Mouse (Mus musculus) heart, adult 2 months (tissue): ENCODE data around the gene Ctsg. TPM values are rescaled to one million over a fixed set of nuclear protein-coding genes. Genes with fewer than 3 reads are reported as not detected.
"Not testable (repeated sequence)": the region's sequence is repeated elsewhere in the genome, so short reads cannot be mapped to it uniquely, and the experiment has no call there.

Experiments used
- DNase-seq, 2 experiments: peaks; one replicate each; pipeline ENCODE4 v3.0.0; 2021
- H3K27ac ChIP-seq: fragments of 200-600 bp; 2 replicates; pipeline ENCODE4 v1.8.1; 2022
- H3K27me3 ChIP-seq: fragments of 200-500 bp; 2 replicates; pipeline ENCODE4 v1.6.1; 2012; ENCODE audit warnings: mild to moderate bottlenecking, low read length, inconsistent platforms, mixed read lengths; ENCODE audit not compliant: control insufficient read depth, insufficient read depth
- H3K36me3 ChIP-seq: fragments of 200-500 bp; 2 replicates; pipeline ENCODE4 v1.6.1; 2012; ENCODE audit warnings: low read length, inconsistent platforms; ENCODE audit not compliant: control insufficient read depth, insufficient read depth
- H3K4me1 ChIP-seq: fragments of 200-500 bp; 2 replicates; pipeline ENCODE4 v1.6.1; 2011; ENCODE audit warnings: low read length; ENCODE audit not compliant: control insufficient read depth, insufficient read depth
- H3K4me3 ChIP-seq: fragments of 200-600 bp; 2 replicates; pipeline ENCODE4 v1.8.1; 2022
- H3K79me2 ChIP-seq: fragments of 200-500 bp; replicated peaks from 2 replicates; pipeline ENCODE4 v1.6.1; 2012; ENCODE audit warnings: mild to moderate bottlenecking, inconsistent platforms, low read length, moderate library complexity, mixed read lengths; ENCODE audit not compliant: control insufficient read depth, insufficient read depth
- H3K9ac ChIP-seq: fragments of 200-500 bp; 2 replicates; pipeline ENCODE4 v1.6.1; 2012; ENCODE audit warnings: low read depth, mild to moderate bottlenecking, control low read depth, inconsistent platforms, low read length, mixed read lengths
- CTCF ChIP-seq: fragments of 200-600 bp; IDR thresholded peaks from 2 replicates; pipeline ENCODE4 v1.8.1; 2022; ENCODE audit warnings: antibody characterized with exemption, mild to moderate bottlenecking, moderate library complexity
- EP300 ChIP-seq: fragments of 200-500 bp; IDR thresholded peaks from 2 replicates; pipeline ENCODE4 v1.6.1; 2011; ENCODE audit warnings: low read depth, low read length, control low read depth; ENCODE audit not compliant: insufficient read depth
- POLR2A ChIP-seq: fragments of 200-500 bp; IDR thresholded peaks from 2 replicates; pipeline ENCODE4 v1.6.1; 2011; ENCODE audit warnings: mild to moderate bottlenecking, low read depth, low read length, control low read depth; ENCODE audit not compliant: insufficient read depth
- WGBS: fragments of 180-500 bp; shearing (Covaris S2); methylation state at CpG from one replicate; pipeline ENCODE4 v1.1.7; 2018; 5-methylcytosine and 5-hydroxymethylcytosine counted together
- intact Hi-C: fragments of 180-260 bp; cut with DNase I; formaldehyde crosslinking; loops from one replicate; pipeline ENCODE4 v1.15.1; 2025
- microRNA-seq, 2 experiments: library from miRNA; unstranded; fragments of <30 nt; microRNA quantifications; one replicate each; pipeline ENCODE4 v1.2.0; 2021
- polyA plus RNA-seq: library from polyadenylated mRNA; depleted of rRNA; stranded (reverse); fragments of >200 nt; gene quantifications from 2 replicates; pipeline ENCODE4 v1.2.3, GENCODE M21; 2012; rRNA removed
- total RNA-seq, 2 experiments: library from RNA; stranded (reverse); gene quantifications; 2 replicates each; pipeline ENCODE4 v1.2.3; 2021

The Ctsg gene
- total and polyA plus RNA-seq, 3 experiments, result not detected

DNA sequence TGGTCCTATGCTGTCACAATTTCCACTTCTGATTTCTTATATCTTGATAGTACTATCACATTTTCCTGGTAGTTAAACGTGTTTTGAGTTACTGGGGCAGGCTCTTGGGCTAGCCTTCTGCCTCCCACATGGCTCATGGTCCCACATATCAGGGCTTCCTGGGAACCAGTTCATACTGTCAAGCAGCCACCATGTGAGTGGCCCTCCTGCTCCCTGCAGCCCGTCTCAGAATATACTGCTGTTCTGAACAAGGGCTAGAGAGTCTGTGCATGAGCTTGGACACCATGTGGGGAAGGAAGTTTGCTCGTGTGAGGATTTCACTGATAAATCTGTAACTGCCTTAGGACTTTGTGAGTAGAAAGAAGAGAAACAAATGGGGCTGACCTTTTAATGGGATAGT lies 15.7 kb downstream of the Ctsg start:
- H3K36me3 ChIP-seq, result no peaks in the 10 kb centered on the region
- TF ChIP-seq POLR2A (no peak), EP300 (no peak), CTCF (no peak)
- no peak overlapping the region for H3K4me3 ChIP-seq
- H3K79me2 ChIP-seq, result no peaks in the 10 kb centered on the region
- WGBS, result 50% methylated on average over 3 of the region's 3 CpGs
- H3K27ac ChIP-seq, result no peak overlapping the region
- no peaks in the 10 kb centered on the region for H3K4me1 ChIP-seq
- H3K9ac ChIP-seq, result no peak overlapping the region
- intact Hi-C loops, result no loop called here
- no peak for DNase-seq
- H3K27me3 ChIP-seq, result no peaks in the 10 kb centered on the region

DNA sequence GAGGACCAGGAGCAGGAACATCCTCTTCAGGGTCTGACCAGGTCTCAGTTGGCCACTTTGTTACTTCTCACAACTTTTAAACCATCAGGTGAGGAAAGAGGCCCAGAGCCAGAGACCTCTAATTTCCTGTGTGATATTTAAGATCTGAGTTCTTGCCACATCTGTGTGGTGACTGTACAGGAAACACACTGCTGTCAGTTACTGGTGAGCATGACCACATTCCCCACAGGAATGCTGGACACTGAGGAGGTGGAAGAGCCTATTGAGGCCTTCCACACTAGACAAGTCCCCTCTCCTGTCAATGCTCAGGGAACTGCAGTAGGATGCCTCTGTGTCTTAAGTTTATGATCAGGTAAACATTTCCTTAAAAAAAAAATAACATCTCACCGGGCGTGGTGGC lies 17.2 kb downstream of the Ctsg start, which contains the start of gene Mcpt8:
Gene Mcpt8, minus strand, starts transcription at position 107 of the 400 bp plus-strand sequence.
- Histone ChIP-seq H3K36me3 (no peaks in the 10 kb centered on the region), H3K9ac (no peak within 1 kb of the TSS), H3K27me3 (no peaks in the 10 kb centered on the region), H3K79me2 (no peaks in the 10 kb centered on the region), H3K27ac (no peak within 1 kb of the TSS), H3K4me3 (no peak within 1 kb of the TSS), H3K4me1 (no peaks in the 10 kb centered on the region)
- no peak for DNase-seq
- TF ChIP-seq POLR2A, result no peak
- TF ChIP-seq CTCF, result no peak
- TF ChIP-seq EP300, result no peak
- WGBS, result 92% methylated on average over 2 of the region's 2 CpGs
- intact Hi-C loops, result no loop called here

DNA sequence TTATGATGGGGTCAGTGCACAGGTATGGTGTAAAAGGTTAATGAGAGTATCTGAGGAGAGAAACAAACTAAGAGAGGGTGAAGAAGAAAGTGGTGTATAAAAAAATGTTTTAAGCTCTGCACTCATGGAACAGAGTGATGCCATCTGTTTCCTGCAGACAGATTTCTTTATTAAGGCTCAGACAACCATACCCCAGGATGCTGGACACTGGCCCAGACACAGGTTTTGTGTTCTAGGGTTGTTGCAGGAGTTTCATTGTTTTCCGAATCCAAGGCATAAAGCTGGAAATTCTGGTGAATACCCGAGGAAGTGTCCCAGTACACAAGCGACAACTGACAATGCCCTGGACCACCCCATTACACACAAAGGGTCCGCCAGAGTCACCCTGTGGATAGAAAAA lies 20.4 kb downstream of the Ctsg start:
- no peaks in the 10 kb centered on the region for H3K4me1 ChIP-seq
- H3K36me3 ChIP-seq, result no peaks in the 10 kb centered on the region
- WGBS, result 60% methylated on average over 4 of the region's 4 CpGs
- intact Hi-C loops, result no loop called here
- no peak overlapping the region for H3K27ac ChIP-seq
- no peak overlapping the region for H3K4me3 ChIP-seq
- H3K27me3 ChIP-seq, result no peaks in the 10 kb centered on the region
- TF ChIP-seq EP300, result no peak
- TF ChIP-seq CTCF, result no peak
- no peak for TF ChIP-seq POLR2A
- H3K9ac ChIP-seq, result no peak overlapping the region
- no peaks in the 10 kb centered on the region for H3K79me2 ChIP-seq
- no peak for DNase-seq

DNA sequence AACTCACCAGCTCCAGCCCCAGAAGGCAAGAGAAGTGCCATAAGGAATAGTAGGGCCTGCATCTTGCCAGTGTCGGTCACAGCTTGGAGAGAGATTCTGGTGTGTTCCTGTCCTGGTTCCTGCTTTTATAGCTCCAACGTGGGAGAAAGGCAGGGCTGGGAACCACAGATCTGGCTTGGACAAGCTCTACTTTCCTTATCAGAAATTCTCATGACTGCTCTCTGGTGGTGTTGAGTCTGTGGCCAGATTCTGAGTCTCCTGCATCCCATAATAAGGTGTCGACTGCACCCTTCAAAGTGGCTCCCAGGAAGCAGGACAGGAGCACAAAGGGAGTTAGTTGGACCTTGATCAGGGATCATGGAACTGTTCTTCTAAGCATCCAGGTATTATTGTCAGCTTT lies 40.2 kb downstream of the Ctsg start, which contains the start of gene Mcpt4:
Gene Mcpt4, minus strand, starts transcription at position 101 of the 400 bp plus-strand sequence.
- WGBS, result 42% methylated on average over 3 of the region's 3 CpGs
- H3K79me2 ChIP-seq, H3K4me3 ChIP-seq, H3K9ac ChIP-seq, DNase-seq, H3K36me3 ChIP-seq, H3K27me3 ChIP-seq, H3K27ac ChIP-seq, H3K4me1 ChIP-seq, intact Hi-C loops: not testable (repeated sequence)

DNA sequence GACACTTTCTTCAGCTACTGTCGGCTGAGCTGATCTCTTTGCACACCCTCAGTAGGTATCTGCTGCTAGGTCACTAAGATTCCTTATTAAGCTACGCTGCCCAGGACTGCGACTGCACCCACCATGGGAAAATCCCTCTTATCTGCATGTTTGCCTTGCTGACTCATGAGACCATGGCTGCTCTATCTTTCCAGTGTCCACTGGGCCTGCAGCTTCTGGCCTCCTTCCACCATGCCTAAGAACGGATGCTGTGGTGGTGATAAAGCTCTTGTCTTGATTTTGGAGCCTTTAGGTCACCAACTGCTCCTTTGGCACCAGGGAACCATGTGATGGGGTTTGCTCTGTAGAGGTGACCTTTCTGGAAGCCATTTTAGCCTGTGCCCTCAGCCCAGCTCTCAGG lies 44.7 kb downstream of the Ctsg start:
- DNase-seq, result no peak
- intact Hi-C loops, result no loop called here
- WGBS, result 34% methylated on average over 4 of the region's 4 CpGs
- Histone ChIP-seq H3K4me1 (no peaks in the 10 kb centered on the region), H3K27me3 (no peaks in the 10 kb centered on the region), H3K27ac (no peak overlapping the region), H3K9ac (no peak overlapping the region), H3K36me3 (no peaks in the 10 kb centered on the region), H3K79me2 (no peaks in the 10 kb centered on the region), H3K4me3 (no peak overlapping the region)
- TF ChIP-seq POLR2A (no peak), CTCF (no peak), EP300 (no peak)

- no peak overlapping the region for H3K9ac ChIP-seq
- no peaks in the 10 kb centered on the region for H3K27me3 ChIP-seq
- no peaks in the 10 kb centered on the region for H3K4me1 ChIP-seq
- intact Hi-C loops, result no loop called here
- TF ChIP-seq POLR2A (no peak), CTCF (no peak), EP300 (no peak)
- no peak overlapping the region for H3K27ac ChIP-seq
- no peak overlapping the region for H3K4me3 ChIP-seq
- no peak for DNase-seq
- WGBS, result 38% methylated on average over 3 of the region's 3 CpGs
- no peaks in the 10 kb centered on the region for H3K79me2 ChIP-seq
- H3K36me3 ChIP-seq, result no peaks in the 10 kb centered on the region
Measured at GRCm38 (mm10) chr14:56055408-56055807, 47.0 kb downstream of the Ctsg start.

Small RNAs within 50 kb of the gene (microRNA-seq; reads per million reads assigned to microRNA genes)
- gene Mir6949, result 0 reads per million in 2 experiments

Other genes starting within 250 kb of the Ctsg start
- 1 to 10 TPM; 6.2 to 6.8 TPM for gene Nynrin, start 248.6 kb downstream of the Ctsg start, total RNA-seq
- 3.5 and 3.8 TPM in 2 replicates for gene Nynrin, start 248.6 kb downstream of the Ctsg start, polyA plus RNA-seq
- gene Cbln3, start 218.2 kb downstream of the Ctsg start, total RNA-seq, result under 1 TPM in 1 of 2 experiments, not detected in 1; 0.18 TPM
- 0.06 TPM in 2 replicates for gene Cbln3, start 218.2 kb downstream of the Ctsg start, polyA plus RNA-seq
- 10 to 100 TPM in 1 of 2 experiments, 1 to 10 TPM in 1; 8.8 to 11.6 TPM for gene Khnyn, start 217.6 kb downstream of the Ctsg start, total RNA-seq
- gene Khnyn, start 217.6 kb downstream of the Ctsg start, polyA plus RNA-seq, result 9.3 and 13.3 TPM in 2 replicates
- 100 to 1,000 TPM; 112 to 127 TPM for gene Sdr39u1, start 202.3 kb downstream of the Ctsg start, total RNA-seq
- gene Sdr39u1, start 202.3 kb downstream of the Ctsg start, polyA plus RNA-seq, result 142 and 156 TPM in 2 replicates
- gene Cma1, start 157.9 kb downstream of the Ctsg start, total RNA-seq, result 1 to 10 TPM; 1.3 to 1.8 TPM
- gene Cma1, start 157.9 kb downstream of the Ctsg start, polyA plus RNA-seq, result 2.1 and 2.5 TPM in 2 replicates
- not detected for gene Cma2, start 151.6 kb downstream of the Ctsg start, total RNA-seq
- gene Cma2, start 151.6 kb downstream of the Ctsg start, polyA plus RNA-seq, result not detected in 2 replicates
- gene Mcpt1, start 84.6 kb downstream of the Ctsg start, total RNA-seq, result not detected
- gene Mcpt1, start 84.6 kb downstream of the Ctsg start, polyA plus RNA-seq, result not detected in 2 replicates
- gene Mcpt9, start 72.1 kb downstream of the Ctsg start, total RNA-seq, result not detected
- gene Mcpt9, start 72.1 kb downstream of the Ctsg start, polyA plus RNA-seq, result not detected in 2 replicates
- not detected for gene Mcpt2, start 60.5 kb downstream of the Ctsg start, total RNA-seq
- not detected in 2 replicates for gene Mcpt2, start 60.5 kb downstream of the Ctsg start, polyA plus RNA-seq
- gene Mcpt4, start 40.3 kb downstream of the Ctsg start, total RNA-seq, result 1 to 10 TPM; 1.2 to 1.3 TPM
- gene Mcpt4, start 40.3 kb downstream of the Ctsg start, polyA plus RNA-seq, result 2.4 and 2.8 TPM in 2 replicates
- gene Mcpt8, start 17.3 kb downstream of the Ctsg start, total RNA-seq, result not detected
- gene Mcpt8, start 17.3 kb downstream of the Ctsg start, polyA plus RNA-seq, result 0.23 TPM in 1 of 2 replicates, not detected in the other
- gene Gzme, start 18.1 kb upstream of the Ctsg start, total RNA-seq, result not detected
- gene Gzme, start 18.1 kb upstream of the Ctsg start, polyA plus RNA-seq, result not detected in 2 replicates
- gene Gzmd, start 30.0 kb upstream of the Ctsg start, total RNA-seq, result not detected
- gene Gzmd, start 30.0 kb upstream of the Ctsg start, polyA plus RNA-seq, result not detected in 2 replicates
- gene Gzmg, start 57.0 kb upstream of the Ctsg start, total RNA-seq, result not detected
- not detected in 2 replicates for gene Gzmg, start 57.0 kb upstream of the Ctsg start, polyA plus RNA-seq
- not detected for gene Gzmn, start 72.0 kb upstream of the Ctsg start, total RNA-seq
- not detected in 2 replicates for gene Gzmn, start 72.0 kb upstream of the Ctsg start, polyA plus RNA-seq
- not detected for gene Gzmf, start 108.8 kb upstream of the Ctsg start, total RNA-seq
- gene Gzmf, start 108.8 kb upstream of the Ctsg start, polyA plus RNA-seq, result not detected in 2 replicates
- gene Gzmc, start 132.1 kb upstream of the Ctsg start, total RNA-seq, result not detected
- gene Gzmc, start 132.1 kb upstream of the Ctsg start, polyA plus RNA-seq, result not detected in 2 replicates
- under 1 TPM; 0.23 to 0.36 TPM for gene Gzmb, start 159.7 kb upstream of the Ctsg start, total RNA-seq
- gene Gzmb, start 159.7 kb upstream of the Ctsg start, polyA plus RNA-seq, result 0.64 TPM in 1 of 2 replicates, not detected in the other